Mouse (Mus musculus) CH12.LX (cell line): ENCODE results near the gene Diexf. TPM values are rescaled to one million over a fixed set of nuclear protein-coding genes. Genes with fewer than 3 reads are reported as not detected.

Experiments
- DNase-seq: peaks from one replicate; pipeline ENCODE4 v3.0.0-alpha.2; 2013; ENCODE audit errors: extremely low read depth
- H3K27ac ChIP-seq: 2 replicates; pipeline ENCODE4 v1.5.1; 2012; ENCODE audit warnings: low read depth, mild to moderate bottlenecking, control low read depth, moderate library complexity; ENCODE audit not compliant: insufficient read depth
- H3K27me3 ChIP-seq: replicated peaks from 2 replicates; pipeline ENCODE3; 2012; ENCODE audit warnings: inconsistent platforms
- H3K36me3 ChIP-seq, 2 experiments: replicated peaks in 1 of 2; 2 replicates each; pipeline versions ENCODE3 to v1.6.1; 2012; ENCODE audit warnings: inconsistent platforms in 1 of 2, low read length in 1 of 2, mild to moderate bottlenecking in 1 of 2, mixed read lengths in 1 of 2, moderate library complexity in 1 of 2; ENCODE audit not compliant: control insufficient read depth in 1 of 2, insufficient read depth in 1 of 2
- H3K4me1 ChIP-seq, 2 experiments: 2 replicates each; pipeline ENCODE4 v1.6.1; 2012; ENCODE audit warnings: inconsistent platforms in 1 of 2, moderate library complexity in 1 of 2; ENCODE audit not compliant: insufficient read depth in 2 of 2, control insufficient read depth in 1 of 2
- H3K4me2 ChIP-seq: 2 replicates; pipeline ENCODE4 v1.6.1; 2012; ENCODE audit warnings: low read depth, mild to moderate bottlenecking, control low read depth; ENCODE audit not compliant: poor library complexity, insufficient read depth, severe bottlenecking
- H3K4me3 ChIP-seq, 3 experiments: fragments of 150-350 bp in 1 of 3; sonication (generic) in 1 of 3; replicated peaks in 1 of 3; 2 replicates each; pipeline versions ENCODE3 to v1.5.1; 2011 to 2012; ENCODE audit warnings: low read depth in 2 of 3, low read length in 2 of 3, mild to moderate bottlenecking in 2 of 3, moderate library complexity in 2 of 3, control low read depth in 1 of 3, improper control_type of control experiment in 1 of 3, inconsistent platforms in 1 of 3, mixed read lengths in 1 of 3; ENCODE audit not compliant: poor library complexity in 1 of 3
- H3K79me2 ChIP-seq: replicated peaks from 2 replicates; pipeline ENCODE4 v1.6.1; 2012; ENCODE audit warnings: mild to moderate bottlenecking, moderate library complexity; ENCODE audit not compliant: control insufficient read depth, poor library complexity, insufficient read depth, severe bottlenecking; ENCODE audit errors: extremely low read depth
- H3K9ac ChIP-seq: 2 replicates; pipeline ENCODE4 v1.6.1; 2012; ENCODE audit warnings: low read depth, mild to moderate bottlenecking, control low read depth, moderate library complexity; ENCODE audit not compliant: insufficient read depth
- H3K9me3 ChIP-seq: replicated peaks from 2 replicates; pipeline ENCODE3; 2012; ENCODE audit warnings: low read length, inconsistent platforms, mixed read lengths
- CHD2 ChIP-seq: IDR thresholded peaks from 2 replicates; pipeline ENCODE4 v1.6.1; 2011; ENCODE audit warnings: low read length, improper control_type of control experiment
- CTCF ChIP-seq, 2 experiments: IDR thresholded peaks in 1 of 2; conservative IDR thresholded peaks in 1 of 2; 2 replicates each; pipeline ENCODE4 v1.5.1; 2011 to 2012; ENCODE audit warnings: low read depth in 2 of 2, low read length in 2 of 2, improper control_type of control experiment in 1 of 2, inconsistent platforms in 1 of 2, mild to moderate bottlenecking in 1 of 2, moderate library complexity in 1 of 2
- E2F4 ChIP-seq: IDR thresholded peaks from 2 replicates; pipeline ENCODE4 v1.6.1; 2011; ENCODE audit warnings: low read depth, low read length, improper control_type of control experiment; ENCODE audit not compliant: insufficient replicate concordance
- ELF1 ChIP-seq: IDR thresholded peaks from 2 replicates; pipeline ENCODE4 v1.6.1; 2014; ENCODE audit warnings: low read depth, mild to moderate bottlenecking, inconsistent platforms, low read length, improper control_type of control experiment
- JUND ChIP-seq: conservative IDR thresholded peaks from 2 replicates; pipeline ENCODE4 v1.6.1; 2011; ENCODE audit warnings: low read depth, low read length, improper control_type of control experiment
- MAFK ChIP-seq: IDR thresholded peaks from 2 replicates; pipeline ENCODE4 v1.6.1; 2011; ENCODE audit warnings: low read length, improper control_type of control experiment; ENCODE audit not compliant: insufficient replicate concordance
- MAZ ChIP-seq: IDR thresholded peaks from 2 replicates; pipeline ENCODE4 v1.6.1; 2012; ENCODE audit warnings: low read depth, mild to moderate bottlenecking, inconsistent platforms, low read length, improper control_type of control experiment, moderate library complexity
- MEF2A ChIP-seq: IDR thresholded peaks from 2 replicates; pipeline ENCODE4 v1.6.1; 2014; ENCODE audit warnings: low read depth, mild to moderate bottlenecking, inconsistent platforms, low read length, improper control_type of control experiment, borderline replicate concordance
- NELFE ChIP-seq: IDR thresholded peaks from 2 replicates; pipeline ENCODE4 v1.6.1; 2011; ENCODE audit warnings: low read depth, low read length, improper control_type of control experiment
- NRF1 ChIP-seq: IDR thresholded peaks from 2 replicates; pipeline ENCODE4 v1.6.1; 2014; ENCODE audit warnings: low read depth, mild to moderate bottlenecking, inconsistent platforms, low read length, improper control_type of control experiment, moderate library complexity
- PAX5 ChIP-seq: IDR thresholded peaks from 2 replicates; pipeline ENCODE4 v1.6.1; 2012; ENCODE audit warnings: low read length, inconsistent platforms, mixed read lengths
- RAD21 ChIP-seq: IDR thresholded peaks from 2 replicates; pipeline ENCODE4 v1.6.1; 2011; ENCODE audit warnings: low read depth, mild to moderate bottlenecking, low read length, improper control_type of control experiment, moderate library complexity
- RCOR1 ChIP-seq: conservative IDR thresholded peaks from 2 replicates; pipeline ENCODE4 v1.6.1; 2012; ENCODE audit warnings: low read depth, mild to moderate bottlenecking, inconsistent platforms, low read length, improper control_type of control experiment
- SIN3A ChIP-seq: IDR thresholded peaks from 2 replicates; pipeline ENCODE4 v1.6.1; 2012; ENCODE audit warnings: low read length, improper control_type of control experiment, inconsistent platforms
- SMC3 ChIP-seq: IDR thresholded peaks from 2 replicates; pipeline ENCODE4 v1.6.1; 2011; ENCODE audit warnings: low read depth, low read length, improper control_type of control experiment
- TBP ChIP-seq: conservative IDR thresholded peaks from 2 replicates; pipeline ENCODE4 v1.6.1; 2011; ENCODE audit warnings: low read depth, low read length, improper control_type of control experiment
- UBTF ChIP-seq: IDR thresholded peaks from 2 replicates; pipeline ENCODE4 v1.6.1; 2012; ENCODE audit warnings: low read depth, mild to moderate bottlenecking, inconsistent platforms, low read length, improper control_type of control experiment, moderate library complexity
- USF1 ChIP-seq: IDR thresholded peaks from 2 replicates; pipeline ENCODE4 v1.6.1; 2014; ENCODE audit warnings: low read depth, mild to moderate bottlenecking, inconsistent platforms, low read length, improper control_type of control experiment
- ZC3H11A ChIP-seq: IDR thresholded peaks from 2 replicates; pipeline ENCODE4 v1.6.1; 2012; ENCODE audit warnings: low read depth, mild to moderate bottlenecking, inconsistent platforms, low read length, improper control_type of control experiment
- ZNF384 ChIP-seq: IDR thresholded peaks from 2 replicates; pipeline ENCODE4 v1.6.1; 2012; ENCODE audit warnings: low read depth, low read length, improper control_type of control experiment, inconsistent platforms
- dilution Hi-C: fragments of 300-500 bp; cut with MboI; formaldehyde crosslinking; loops from 2 replicates; pipeline ENCODE4 v1.14.3; 2020; ENCODE audit warnings: low sequenced_read_pairs; ENCODE audit not compliant: extremely low pct_unique_long_range_greater_than_20kb, extremely low pct_ligation_motif_present
- in situ Hi-C: fragments of 300-500 bp; cut with MboI; formaldehyde crosslinking; loops from 3 replicates; pipeline ENCODE4 v1.14.3; 2019; ENCODE audit warnings: low sequenced_read_pairs, low pct_ligation_motif_present, low pct_unique_long_range_greater_than_20kb, mixed read lengths
- polyA plus RNA-seq: library from polyadenylated mRNA; unstranded; fragments of >175 nt; gene quantifications from 2 replicates; pipeline ENCODE4 v1.2.1, GENCODE M21; 2012; ENCODE audit warnings: low read depth; ENCODE audit not compliant: insufficient read length
- total RNA-seq, 2 experiments: library from RNA; depleted of rRNA; stranded (reverse); fragments of 300-350 nt in 1 of 2; fragments of >200 nt in 1 of 2; gene quantifications; 2 replicates each; pipeline ENCODE4 v1.2.3; 2012 to 2014

Gene Diexf
- total and polyA plus RNA-seq, 3 experiments = 11.4 to 39.7 (median 17.8) TPM

DNA sequence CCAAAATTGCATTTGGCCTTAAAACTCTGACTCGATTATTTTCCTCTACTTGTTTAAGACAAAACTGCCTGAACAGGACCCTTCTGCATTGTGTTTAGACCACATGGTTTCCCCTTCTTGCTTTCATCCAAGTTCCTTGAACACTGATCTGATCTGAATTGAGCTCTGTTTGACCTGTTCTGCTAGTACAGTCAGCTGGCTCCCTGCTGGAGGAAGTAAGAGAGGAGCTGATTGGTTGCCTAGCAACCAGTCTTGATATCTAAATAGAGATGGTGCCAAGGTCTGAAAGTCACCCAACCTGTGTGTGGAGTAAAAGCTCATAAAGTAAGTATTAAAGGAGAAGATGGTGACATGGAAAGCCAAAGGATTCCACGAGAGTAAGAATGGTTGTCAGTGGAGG lies 39.8 kb upstream of the Diexf start:
- H3K4me3 ChIP-seq = no peak overlapping the region
- TF ChIP-seq USF1 (no peak), UBTF (no peak), NELFE (no peak), NRF1 (no peak), JUND (no peak), SMC3 (no peak), ELF1 (no peak), ZNF384 (no peak)
- H3K4me1 ChIP-seq = peaks cover 7 to 22% of the 10 kb centered on the region in 2 experiments
- H3K9ac ChIP-seq = no peak overlapping the region
- in situ Hi-C loops = no loop called here
- dilution Hi-C loops = no loop called here
- DNase-seq = no peak
- H3K9me3 ChIP-seq = no peaks in the 10 kb centered on the region
- H3K27ac ChIP-seq = no peak overlapping the region
- H3K36me3 ChIP-seq = peaks cover 4 to 14% of the 10 kb centered on the region in 2 experiments
- peaks cover 9% of the 10 kb centered on the region; the same call in 1 of the 2 replicates for H3K79me2 ChIP-seq
- no peaks in the 10 kb centered on the region for H3K27me3 ChIP-seq
- H3K4me2 ChIP-seq = no peak overlapping the region

DNA sequence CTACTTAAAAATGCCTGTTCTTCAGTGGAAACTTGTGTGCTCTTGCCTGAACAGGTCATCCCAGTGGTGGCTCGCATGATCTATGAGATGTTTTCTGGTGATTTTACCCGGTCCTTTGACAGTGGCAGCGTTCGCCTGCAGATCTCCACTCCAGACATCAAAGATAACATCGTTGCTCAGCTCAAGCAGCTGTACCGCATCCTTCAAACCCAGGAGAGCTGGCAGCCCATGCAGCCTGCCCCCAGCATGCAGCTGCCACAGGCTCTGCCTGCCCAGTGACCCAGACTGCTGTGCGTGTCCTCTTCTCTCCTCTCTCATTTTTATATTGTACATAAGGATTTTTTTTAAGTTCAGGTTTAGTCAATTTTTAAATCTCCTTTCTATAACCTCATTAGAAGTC lies 39.2 kb upstream of the Diexf start:
- Histone ChIP-seq H3K79me2 (peaks cover 3% of the 10 kb centered on the region; the same call in 1 of the 2 replicates), H3K9ac (no peak overlapping the region), H3K4me3 (no peak overlapping the region), H3K9me3 (no peaks in the 10 kb centered on the region), H3K4me2 (no peak overlapping the region), H3K27ac (no peak overlapping the region), H3K36me3 (peaks cover 4 to 14% of the 10 kb centered on the region in 2 experiments), H3K4me1 (peaks cover 8 to 16% of the 10 kb centered on the region in 2 experiments), H3K27me3 (no peaks in the 10 kb centered on the region)
- dilution Hi-C loops (no loop called here), in situ Hi-C loops (no loop called here)
- DNase-seq = no peak
- no peak for TF ChIP-seq PAX5
- TF ChIP-seq RCOR1 = no peak
- no peak for TF ChIP-seq TBP
- TF ChIP-seq E2F4 = no peak
- TF ChIP-seq ZNF384 = no peak
- no peak for TF ChIP-seq MAZ
- no peak for TF ChIP-seq CTCF (conservative IDR thresholded peaks at IDR 0.05 in 1 of 2, IDR thresholded peaks at IDR 0.05 in 1 of 2; ENCODE audit: low read depth in 2 of 2, low read length in 2 of 2)
- TF ChIP-seq RAD21 = no peak
- no peak for TF ChIP-seq ZC3H11A
- TF ChIP-seq MEF2A = no peak
- TF ChIP-seq NRF1 = no peak
- TF ChIP-seq SIN3A = no peak
- no peak for TF ChIP-seq MAFK
- TF ChIP-seq CHD2 = no peak
